Mouse (Mus musculus): ENCODE results near the gene Arl2bp. TPM values are rescaled to one million over a fixed set of nuclear protein-coding genes. Genes with fewer than 3 reads are reported as not detected.
A peak's percentile ranks its signal among the peaks of the same experiment; 100 is the strongest.

The Arl2bp gene
- polyA plus RNA-seq, 1 experiment from 2014 or later = 49.7 TPM

- no peak for ATAC-seq (ENCODE audit: insufficient number of reproducible peaks, insufficient read depth, low FRiP score, low read depth)
- H3K27ac ChIP-seq (ENCODE audit: low read length) = no peak overlapping the region
- H3K4me2 ChIP-seq (replicated peaks; ENCODE audit: low read depth, low read length) = no peak overlapping the region
- no peak overlapping the region for H3K4me3 ChIP-seq (ENCODE audit: low read depth, low read length)
- 78% methylated on average over 3 of the region's 3 CpGs for WGBS
- no peak overlapping the region for H3K9ac ChIP-seq (replicated peaks; ENCODE audit: low read depth, low read length)
- no peaks in the 10 kb centered on the region for H3K9me3 ChIP-seq (ENCODE audit: control insufficient read depth, low read depth, low read length)
- peaks cover 38% of the 10 kb centered on the region for H3K36me3 ChIP-seq (ENCODE audit: control insufficient read depth, insufficient read depth, low read length)
- no peaks in the 10 kb centered on the region for H3K27me3 ChIP-seq (ENCODE audit: control insufficient read depth, insufficient read depth, low read length)
- H3K4me1 ChIP-seq (ENCODE audit: control insufficient read depth, insufficient read depth, low read length) = no peaks in the 10 kb centered on the region
Observed at GRCm38 (mm10) chr8:94649496-94649895, 16.9 kb upstream of the Arl2bp start.

- Histone ChIP-seq H3K27me3 (ENCODE audit: control insufficient read depth, insufficient read depth, low read length) (no peaks in the 10 kb centered on the region), H3K4me3 (ENCODE audit: low read depth, low read length) (no peak overlapping the region), H3K9ac (replicated peaks; ENCODE audit: low read depth, low read length) (no peak overlapping the region), H3K36me3 (ENCODE audit: control insufficient read depth, insufficient read depth, low read length) (peaks cover 25% of the 10 kb centered on the region), H3K9me3 (ENCODE audit: control insufficient read depth, low read depth, low read length) (no peaks in the 10 kb centered on the region), H3K27ac (ENCODE audit: low read length) (no peak overlapping the region), H3K4me1 (ENCODE audit: control insufficient read depth, insufficient read depth, low read length) (no peaks in the 10 kb centered on the region), H3K4me2 (replicated peaks; ENCODE audit: low read depth, low read length) (no peak overlapping the region)
- 92% methylated on average over 3 of the region's 3 CpGs for WGBS
- no peak for ATAC-seq (ENCODE audit: insufficient number of reproducible peaks, insufficient read depth, low FRiP score, low read depth)
Observed at GRCm38 (mm10) chr8:94652951-94653350, 13.4 kb upstream of the Arl2bp start.

- Histone ChIP-seq H3K9me3 (ENCODE audit: control insufficient read depth, low read depth, low read length) (no peaks in the 10 kb centered on the region), H3K4me2 (replicated peaks; ENCODE audit: low read depth, low read length) (no peak overlapping the region), H3K4me1 (ENCODE audit: control insufficient read depth, insufficient read depth, low read length) (no peaks in the 10 kb centered on the region), H3K4me3 (ENCODE audit: low read depth, low read length) (no peak overlapping the region), H3K27me3 (ENCODE audit: control insufficient read depth, insufficient read depth, low read length) (no peaks in the 10 kb centered on the region), H3K27ac (ENCODE audit: low read length) (no peak overlapping the region), H3K36me3 (ENCODE audit: control insufficient read depth, insufficient read depth, low read length) (peaks cover 27% of the 10 kb centered on the region), H3K9ac (replicated peaks; ENCODE audit: low read depth, low read length) (no peak overlapping the region)
- ATAC-seq (ENCODE audit: insufficient number of reproducible peaks, insufficient read depth, low FRiP score, low read depth) = no peak
Observed at GRCm38 (mm10) chr8:94654994-94655393, 11.4 kb upstream of the Arl2bp start.

DNA sequence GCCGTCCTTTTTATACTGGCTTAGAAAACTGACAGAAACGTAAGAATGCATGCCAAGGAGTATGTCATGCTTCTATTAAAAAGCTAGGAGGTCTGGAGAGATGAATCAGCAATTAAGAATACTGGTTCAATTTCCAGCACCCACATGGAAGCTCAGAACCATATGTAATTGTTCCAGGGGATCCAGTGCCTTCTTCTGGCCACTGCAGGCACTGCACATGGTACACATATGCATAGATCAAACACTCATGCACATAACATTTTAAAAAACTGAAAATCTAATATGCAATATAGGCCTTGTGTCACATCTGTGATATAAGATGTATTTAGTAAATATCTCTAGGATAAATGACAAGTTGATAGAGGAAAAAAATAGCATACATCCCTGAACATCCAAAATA is 8.4 kb upstream of the Arl2bp start:
- no peak overlapping the region for H3K4me3 ChIP-seq (ENCODE audit: low read depth, low read length)
- H3K36me3 ChIP-seq (ENCODE audit: control insufficient read depth, insufficient read depth, low read length) = peaks cover 24% of the 10 kb centered on the region
- WGBS = 89% methylated on average over 2 of the region's 2 CpGs
- H3K9me3 ChIP-seq (ENCODE audit: control insufficient read depth, low read depth, low read length) = no peaks in the 10 kb centered on the region
- no peaks in the 10 kb centered on the region for H3K4me1 ChIP-seq (ENCODE audit: control insufficient read depth, insufficient read depth, low read length)
- H3K27me3 ChIP-seq (ENCODE audit: control insufficient read depth, insufficient read depth, low read length) = no peaks in the 10 kb centered on the region
- ATAC-seq (ENCODE audit: insufficient number of reproducible peaks, insufficient read depth, low FRiP score, low read depth) = no peak
- H3K27ac ChIP-seq (ENCODE audit: low read length) = no peak overlapping the region
- H3K9ac ChIP-seq (replicated peaks; ENCODE audit: low read depth, low read length) = no peak overlapping the region
- H3K4me2 ChIP-seq (replicated peaks; ENCODE audit: low read depth, low read length) = no peak overlapping the region

GRCm38 (mm10) chr8:94660418-94660817 is 6.0 kb upstream of the Arl2bp start:
- H3K27ac ChIP-seq (ENCODE audit: low read length) = peak overlapping the region; percentile 40

DNA sequence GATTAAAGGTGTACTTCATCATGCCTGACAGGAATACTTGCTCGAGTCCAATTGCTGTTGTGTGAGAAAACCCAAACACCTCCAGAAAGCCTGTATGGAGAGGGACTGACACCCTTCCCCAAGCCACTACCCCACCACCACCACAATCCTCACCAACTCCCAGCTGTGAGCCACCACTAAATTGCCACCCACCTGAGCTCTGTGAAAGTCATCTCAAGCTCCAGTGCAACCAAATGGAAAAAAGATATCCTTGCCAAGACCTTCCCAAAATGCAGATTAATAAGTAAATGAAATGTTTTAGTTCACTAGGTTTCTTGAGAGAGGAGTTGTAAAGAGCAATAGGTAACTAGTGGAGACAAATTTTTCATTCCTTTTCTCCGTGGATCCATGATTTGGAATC is 1.7 kb upstream of the Arl2bp start:
- ATAC-seq (ENCODE audit: insufficient number of reproducible peaks, insufficient read depth, low FRiP score, low read depth) = no peak
- no peak overlapping the region for H3K9ac ChIP-seq (replicated peaks; ENCODE audit: low read depth, low read length)
- 60% methylated on average over 2 of the region's 2 CpGs for WGBS

More at GRCm38 (mm10) chr8:94660418-94660817, 6.0 kb upstream of the Arl2bp start:
- Histone ChIP-seq H3K4me1 (ENCODE audit: control insufficient read depth, insufficient read depth, low read length) (no peaks in the 10 kb centered on the region), H3K36me3 (ENCODE audit: control insufficient read depth, insufficient read depth, low read length) (peaks cover 11% of the 10 kb centered on the region; the same call in 1 of the 2 replicates), H3K4me3 (ENCODE audit: low read depth, low read length) (no peak overlapping the region), H3K27me3 (ENCODE audit: control insufficient read depth, insufficient read depth, low read length) (no peaks in the 10 kb centered on the region), H3K4me2 (replicated peaks; ENCODE audit: low read depth, low read length) (no peak overlapping the region), H3K9ac (replicated peaks; ENCODE audit: low read depth, low read length) (no peak overlapping the region), H3K9me3 (ENCODE audit: control insufficient read depth, low read depth, low read length) (no peaks in the 10 kb centered on the region)
- ATAC-seq (ENCODE audit: insufficient number of reproducible peaks, insufficient read depth, low FRiP score, low read depth) = peak; percentile 90; the same call in 1 of the 2 replicates
- 65% methylated on average over 4 of the region's 4 CpGs for WGBS

DNA sequence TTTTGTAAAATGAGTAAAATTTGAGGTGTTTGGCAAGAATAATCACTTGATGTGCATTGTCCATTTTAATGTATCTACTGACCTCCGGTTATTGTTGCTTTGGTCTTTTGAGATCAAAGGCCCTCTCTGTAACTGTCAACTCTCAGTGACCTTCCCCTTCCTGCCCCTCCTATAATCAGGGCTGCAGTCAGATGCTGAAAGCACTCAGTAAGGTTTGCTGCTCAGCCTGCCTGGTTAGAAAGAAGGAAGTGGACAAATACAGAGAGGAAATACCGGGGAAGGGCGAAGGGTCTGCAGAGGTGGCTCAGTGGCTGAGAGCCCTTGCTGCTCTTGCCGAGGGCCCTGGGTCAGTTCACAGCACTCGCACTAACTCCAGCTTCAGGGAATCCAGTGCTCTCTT is 8.0 kb downstream of the Arl2bp start:
- Histone ChIP-seq H3K4me2 (replicated peaks; ENCODE audit: low read depth, low read length) (no peak overlapping the region), H3K4me3 (ENCODE audit: low read depth, low read length) (no peak overlapping the region), H3K27ac (ENCODE audit: low read length) (no peak overlapping the region), H3K36me3 (ENCODE audit: control insufficient read depth, insufficient read depth, low read length) (peaks cover 50% of the 10 kb centered on the region), H3K9ac (replicated peaks; ENCODE audit: low read depth, low read length) (no peak overlapping the region), H3K27me3 (ENCODE audit: control insufficient read depth, insufficient read depth, low read length) (no peaks in the 10 kb centered on the region), H3K4me1 (ENCODE audit: control insufficient read depth, insufficient read depth, low read length) (peaks cover 10% of the 10 kb centered on the region), H3K9me3 (ENCODE audit: control insufficient read depth, low read depth, low read length) (no peaks in the 10 kb centered on the region)
- no peak for ATAC-seq (ENCODE audit: insufficient number of reproducible peaks, insufficient read depth, low FRiP score, low read depth)
- WGBS = 73% methylated on average over 5 of the region's 5 CpGs

More for the DNA sequence above, 1.7 kb upstream of the Arl2bp start:
- H3K4me2 ChIP-seq (replicated peaks; ENCODE audit: low read depth, low read length) = no peak overlapping the region
- H3K4me1 ChIP-seq (ENCODE audit: control insufficient read depth, insufficient read depth, low read length) = 0 out of 2 replicates have a peak, but pooled peaks cover 3% of the 10 kb centered on the region
- no peak overlapping the region for H3K27ac ChIP-seq (ENCODE audit: low read length)
- no peak overlapping the region for H3K4me3 ChIP-seq (ENCODE audit: low read depth, low read length)
- peaks cover 8% of the 10 kb centered on the region for H3K36me3 ChIP-seq (ENCODE audit: control insufficient read depth, insufficient read depth, low read length)
- H3K9me3 ChIP-seq (ENCODE audit: control insufficient read depth, low read depth, low read length) = no peaks in the 10 kb centered on the region
- H3K27me3 ChIP-seq (ENCODE audit: control insufficient read depth, insufficient read depth, low read length) = no peaks in the 10 kb centered on the region

GRCm38 (mm10) chr8:94675923-94676322 is 9.5 kb downstream of the Arl2bp start:
- no peaks in the 10 kb centered on the region for H3K27me3 ChIP-seq (ENCODE audit: control insufficient read depth, insufficient read depth, low read length)
- no peak overlapping the region for H3K4me3 ChIP-seq (ENCODE audit: low read depth, low read length)
- no peak overlapping the region for H3K9ac ChIP-seq (replicated peaks; ENCODE audit: low read depth, low read length)
- WGBS = 90% methylated on average over 6 of the region's 6 CpGs
- peaks cover 10% of the 10 kb centered on the region for H3K4me1 ChIP-seq (ENCODE audit: control insufficient read depth, insufficient read depth, low read length)
- peaks cover 39% of the 10 kb centered on the region for H3K36me3 ChIP-seq (ENCODE audit: control insufficient read depth, insufficient read depth, low read length)
- 0 out of 2 replicates have a peak, but pooled peaks have one; percentile 25 for ATAC-seq (ENCODE audit: insufficient number of reproducible peaks, insufficient read depth, low FRiP score, low read depth)
- H3K27ac ChIP-seq (ENCODE audit: low read length) = no peak overlapping the region
- H3K4me2 ChIP-seq (replicated peaks; ENCODE audit: low read depth, low read length) = no peak overlapping the region
- no peaks in the 10 kb centered on the region for H3K9me3 ChIP-seq (ENCODE audit: control insufficient read depth, low read depth, low read length)

- Histone ChIP-seq H3K4me1 (ENCODE audit: control insufficient read depth, insufficient read depth, low read length) (peaks cover 10% of the 10 kb centered on the region), H3K27me3 (ENCODE audit: control insufficient read depth, insufficient read depth, low read length) (no peaks in the 10 kb centered on the region), H3K27ac (ENCODE audit: low read length) (peak overlapping the region; percentile 87), H3K9ac (replicated peaks; ENCODE audit: low read depth, low read length) (no peak overlapping the region), H3K4me2 (replicated peaks; ENCODE audit: low read depth, low read length) (no peak overlapping the region), H3K36me3 (ENCODE audit: control insufficient read depth, insufficient read depth, low read length) (peaks cover 13% of the 10 kb centered on the region), H3K9me3 (ENCODE audit: control insufficient read depth, low read depth, low read length) (no peaks in the 10 kb centered on the region), H3K4me3 (ENCODE audit: low read depth, low read length) (no peak overlapping the region)
- WGBS = 21% methylated on average over 9 of the region's 9 CpGs
- 0 out of 2 replicates have a peak, but pooled peaks have one; percentile 35 for ATAC-seq (ENCODE audit: insufficient number of reproducible peaks, insufficient read depth, low FRiP score, low read depth)
Observed at GRCm38 (mm10) chr8:94678582-94678981, 12.2 kb downstream of the Arl2bp start.

Measured in stomach, embryonic 14.5 days (tissue).